Mouse (Mus musculus) cortical plate, adult 2 months (tissue): ENCODE results near the gene Med8.

Experiments
- CTCF ChIP-seq: fragments of 200-500 bp; IDR thresholded peaks from 2 replicates; pipeline ENCODE4 v1.5.1; 2011; ENCODE audit warnings: mild to moderate bottlenecking, control low read depth, low read length; ENCODE audit not compliant: insufficient read depth; ENCODE audit errors: extremely low read depth
- POLR2A ChIP-seq: fragments of 200-500 bp; IDR thresholded peaks from 2 replicates; pipeline ENCODE4 v1.6.1; 2011; ENCODE audit warnings: mild to moderate bottlenecking, low read length, control low read depth; ENCODE audit not compliant: insufficient read depth; ENCODE audit errors: extremely low read depth

- TF ChIP-seq POLR2A (no peak), CTCF (no peak)
Measured at GRCm38 (mm10) chr4:118424541-118425160, 15.5 kb downstream of the Med8 start.
